Comparison of ENCODE assay signal across 12 mouse cellular contexts in genomic region chr10:24778643-24779020, GRCm38 (mm10).
DNase-seq lines count a peak whose midpoint lies in the region; ATAC-seq and TF ChIP-seq lines count a peak whose summit lies in the region.
"Had no signal": no experiment of that assay in that cellular context is flagged by ENCODE, and none has a peak within 500 bp of the region (broad histone marks: within the 10 kb centered on the region; RNA-seq: fewer than 3 reads in every experiment).

No protein-coding gene starts in this region.

- H3K4me3 ChIP-seq in heart, embryonic 15.5 days: no peak overlapping the region
- H3K4me3 ChIP-seq in embryonic fibroblast, embryonic 13.5 days (ENCODE audit: insufficient read depth, low read length): no peak overlapping the region
- no peak overlapping the region for H3K4me3 ChIP-seq in forebrain, embryonic 11.5 days (ENCODE audit: low read depth, low read length)
- H3K4me3 ChIP-seq: midbrain, embryonic 12.5 days had no signal

- H3K27me3 ChIP-seq in heart, embryonic 15.5 days: no peaks in the 10 kb centered on the region
- H3K27me3 ChIP-seq in forebrain, embryonic 11.5 days (ENCODE audit: control insufficient read depth, insufficient read depth, low read length): no peaks in the 10 kb centered on the region
- H3K27me3 ChIP-seq: midbrain, embryonic 12.5 days had no signal

- H3K9me3 ChIP-seq in heart, embryonic 15.5 days (replicated peaks): no peaks in the 10 kb centered on the region
- H3K9me3 ChIP-seq in forebrain, embryonic 11.5 days (ENCODE audit: control insufficient read depth, low read length): no peaks in the 10 kb centered on the region
- H3K9me3 ChIP-seq: midbrain, embryonic 12.5 days had no signal

- no peak for ATAC-seq in heart, embryonic 15.5 days (replicated peaks; ENCODE audit: insufficient number of reproducible peaks, insufficient read depth, low FRiP score, low read depth)
- no peak for ATAC-seq in forebrain, embryonic 11.5 days (replicated peaks; ENCODE audit: low FRiP score)
- ATAC-seq: hindbrain, embryonic 16.5 days had no signal

- no peak for TF ChIP-seq CTCF in embryonic fibroblast, embryonic 13.5 days (IDR thresholded peaks at IDR 0.05; ENCODE audit: borderline replicate concordance, insufficient read depth, low read length)

- TF ChIP-seq POLR2A in embryonic fibroblast, embryonic 13.5 days (IDR thresholded peaks at IDR 0.05; ENCODE audit: low read depth, low read length): peak; percentile 35; the same call in 1 of the 2 replicates

- DNase-seq in heart, postnatal 36 days: no peak
- DNase-seq in right cerebral cortex, adult 2 months (ENCODE audit: low spot score in 2 of 2): peak; percentile 52 to 58
- DNase-seq in right cerebral cortex, postnatal 4 days: no peak
- DNase-seq in skeletal muscle tissue, adult 2 months (ENCODE audit: low read depth, low spot score): peak; percentile 13
- no peak for DNase-seq in thymus, postnatal 36 days
- no peak for DNase-seq in forebrain, embryonic 11.5 days (ENCODE audit: low spot score)
- DNase-seq: lung, adult 2 months; thymus, postnatal 14 days had no signal

- intact Hi-C loops in heart, postnatal 36 days (cut with DNase I): no loop called here

- H3K9ac ChIP-seq in heart, embryonic 15.5 days: no peak overlapping the region
- H3K9ac ChIP-seq in forebrain, embryonic 11.5 days (ENCODE audit: low read length): no peak overlapping the region
- H3K9ac ChIP-seq: midbrain, embryonic 12.5 days had no signal

- H3K36me3 ChIP-seq in heart, embryonic 15.5 days: no peaks in the 10 kb centered on the region
- no peaks in the 10 kb centered on the region for H3K36me3 ChIP-seq in forebrain, embryonic 11.5 days (ENCODE audit: control insufficient read depth, insufficient read depth, low read length)
- H3K36me3 ChIP-seq: midbrain, embryonic 12.5 days had no signal

- 61% methylated on average over 11 of the region's 11 CpGs for WGBS in heart, embryonic 15.5 days
- 77% methylated on average over 11 of the region's 11 CpGs for WGBS in forebrain, embryonic 11.5 days

- H3K4me1 ChIP-seq in heart, embryonic 15.5 days (replicated peaks): no peaks in the 10 kb centered on the region
- peaks cover 5% of the 10 kb centered on the region; the same call in 1 of the 2 replicates for H3K4me1 ChIP-seq in embryonic fibroblast, embryonic 13.5 days (ENCODE audit: control insufficient read depth, insufficient read depth, low read length)
- no peaks in the 10 kb centered on the region for H3K4me1 ChIP-seq in forebrain, embryonic 11.5 days (replicated peaks; ENCODE audit: control insufficient read depth, insufficient read depth, low read length)
- H3K4me1 ChIP-seq: midbrain, embryonic 12.5 days had no signal

- peak overlapping the region; percentile 26 for H3K4me2 ChIP-seq in heart, embryonic 15.5 days
- no peak overlapping the region for H3K4me2 ChIP-seq in forebrain, embryonic 11.5 days (ENCODE audit: low read depth, low read length, severe bottlenecking)
- H3K4me2 ChIP-seq: midbrain, embryonic 12.5 days had no signal

- H3K27ac ChIP-seq in heart, embryonic 15.5 days: 0 out of 2 replicates have a peak overlapping the region, but pooled peaks have one; percentile 11
- H3K27ac ChIP-seq in embryonic fibroblast, embryonic 13.5 days (ENCODE audit: insufficient read depth, low read length): peak overlapping the region; percentile 92
- H3K27ac ChIP-seq in forebrain, embryonic 11.5 days (ENCODE audit: low read depth, low read length): no peak overlapping the region
- H3K27ac ChIP-seq: midbrain, embryonic 12.5 days had no signal

Comparison
In these comparisons a context has a peak if more than half of its experiments do, and no peak if none do; other contexts are left out.
1. DNase-seq: peak in right cerebral cortex, adult 2 months (2 of 2) and skeletal muscle tissue, adult 2 months (single experiment); none in heart, postnatal 36 days (0 of 2), right cerebral cortex, postnatal 4 days (single experiment), thymus, postnatal 36 days (0 of 2) and forebrain, embryonic 11.5 days (single experiment).